Mouse (Mus musculus): Measurements from ENCODE around the gene Olfr1287. TPM values are rescaled to one million over a fixed set of nuclear protein-coding genes. Genes with fewer than 3 reads are reported as not detected.

The Olfr1287 gene
- not detected for polyA plus RNA-seq (2014; fragmentation: Illumina TruSeq; extraction: RNeasy Lipid Tissue Mini Kit (QIAGEN cat#74804); ENCODE audit: low read depth, low replicate concordance)

GRCm38 (mm10) chr2:111448842-111449241, at the start of gene Olfr1287:
Olfr1287 (plus strand) TSS chr2:111449142.

GRCm38 (mm10) chr2:111422931-111423330, 26.0 kb upstream of the Olfr1287 start, which contains the start of gene Olfr1286:
Olfr1286 (minus strand) TSS chr2:111423115.

GRCm38 (mm10) chr2:111473801-111474200, 24.9 kb downstream of the Olfr1287 start, which contains the start of gene Olfr1288:
Olfr1288 (plus strand) TSS chr2:111474101.

GRCm38 (mm10) chr2:111480519-111480918, 31.6 kb downstream of the Olfr1287 start, which contains the start of gene Olfr1289:
Olfr1289 (plus strand) TSS chr2:111480819.

GRCm38 (mm10) chr2:111493729-111494128, 44.8 kb downstream of the Olfr1287 start, which contains the start of gene Olfr1290:
Olfr1290 (minus strand) TSS chr2:111493829.

GRCm38 (mm10) chr2:111496880-111497279, 47.9 kb downstream of the Olfr1287 start, which contains the start of gene Olfr1291-ps1:
Olfr1291-ps1 (plus strand) TSS chr2:111497180.

Other genes starting within 250 kb of the Olfr1287 start
- not detected for gene 4930430A15Rik, start 219.5 kb upstream of the Olfr1287 start, polyA plus RNA-seq (2014; fragmentation: Illumina TruSeq; extraction: RNeasy Lipid Tissue Mini Kit (QIAGEN cat#74804); ENCODE audit: low read depth, low replicate concordance)
- gene Olfr1275, start 213.9 kb upstream of the Olfr1287 start, polyA plus RNA-seq (2014; fragmentation: Illumina TruSeq; extraction: RNeasy Lipid Tissue Mini Kit (QIAGEN cat#74804); ENCODE audit: low read depth, low replicate concordance) = not detected
- gene Olfr1276, start 194.6 kb upstream of the Olfr1287 start, polyA plus RNA-seq (2014; fragmentation: Illumina TruSeq; extraction: RNeasy Lipid Tissue Mini Kit (QIAGEN cat#74804); ENCODE audit: low read depth, low replicate concordance) = not detected
- gene Olfr1277, start 175.0 kb upstream of the Olfr1287 start, polyA plus RNA-seq (2014; fragmentation: Illumina TruSeq; extraction: RNeasy Lipid Tissue Mini Kit (QIAGEN cat#74804); ENCODE audit: low read depth, low replicate concordance) = not detected
- gene Olfr1278, start 159.0 kb upstream of the Olfr1287 start, polyA plus RNA-seq (2014; fragmentation: Illumina TruSeq; extraction: RNeasy Lipid Tissue Mini Kit (QIAGEN cat#74804); ENCODE audit: low read depth, low replicate concordance) = not detected
- not detected for gene Olfr1279, start 148.5 kb upstream of the Olfr1287 start, polyA plus RNA-seq (2014; fragmentation: Illumina TruSeq; extraction: RNeasy Lipid Tissue Mini Kit (QIAGEN cat#74804); ENCODE audit: low read depth, low replicate concordance)
- gene Olfr1280, start 135.1 kb upstream of the Olfr1287 start, polyA plus RNA-seq (2014; fragmentation: Illumina TruSeq; extraction: RNeasy Lipid Tissue Mini Kit (QIAGEN cat#74804); ENCODE audit: low read depth, low replicate concordance) = not detected
- gene Olfr1281, start 122.6 kb upstream of the Olfr1287 start, polyA plus RNA-seq (2014; fragmentation: Illumina TruSeq; extraction: RNeasy Lipid Tissue Mini Kit (QIAGEN cat#74804); ENCODE audit: low read depth, low replicate concordance) = not detected
- not detected for gene Olfr1282, start 113.1 kb upstream of the Olfr1287 start, polyA plus RNA-seq (2014; fragmentation: Illumina TruSeq; extraction: RNeasy Lipid Tissue Mini Kit (QIAGEN cat#74804); ENCODE audit: low read depth, low replicate concordance)
- gene Olfr1283, start 82.4 kb upstream of the Olfr1287 start, polyA plus RNA-seq (2014; fragmentation: Illumina TruSeq; extraction: RNeasy Lipid Tissue Mini Kit (QIAGEN cat#74804); ENCODE audit: low read depth, low replicate concordance) = not detected
- not detected for gene Olfr1284, start 73.6 kb upstream of the Olfr1287 start, polyA plus RNA-seq (2014; fragmentation: Illumina TruSeq; extraction: RNeasy Lipid Tissue Mini Kit (QIAGEN cat#74804); ENCODE audit: low read depth, low replicate concordance)
- not detected for gene Olfr1286, start 26.0 kb upstream of the Olfr1287 start, polyA plus RNA-seq (2014; fragmentation: Illumina TruSeq; extraction: RNeasy Lipid Tissue Mini Kit (QIAGEN cat#74804); ENCODE audit: low read depth, low replicate concordance)
- gene Olfr1288, start 25.0 kb downstream of the Olfr1287 start, polyA plus RNA-seq (2014; fragmentation: Illumina TruSeq; extraction: RNeasy Lipid Tissue Mini Kit (QIAGEN cat#74804); ENCODE audit: low read depth, low replicate concordance) = not detected
- gene Olfr1289, start 31.7 kb downstream of the Olfr1287 start, polyA plus RNA-seq (2014; fragmentation: Illumina TruSeq; extraction: RNeasy Lipid Tissue Mini Kit (QIAGEN cat#74804); ENCODE audit: low read depth, low replicate concordance) = not detected
- gene Olfr1290, start 44.7 kb downstream of the Olfr1287 start, polyA plus RNA-seq (2014; fragmentation: Illumina TruSeq; extraction: RNeasy Lipid Tissue Mini Kit (QIAGEN cat#74804); ENCODE audit: low read depth, low replicate concordance) = not detected
- gene Olfr1291-ps1, start 48.0 kb downstream of the Olfr1287 start, polyA plus RNA-seq (2014; fragmentation: Illumina TruSeq; extraction: RNeasy Lipid Tissue Mini Kit (QIAGEN cat#74804); ENCODE audit: low read depth, low replicate concordance) = not detected
- gene Olfr1293-ps, start 76.1 kb downstream of the Olfr1287 start, polyA plus RNA-seq (2014; fragmentation: Illumina TruSeq; extraction: RNeasy Lipid Tissue Mini Kit (QIAGEN cat#74804); ENCODE audit: low read depth, low replicate concordance) = not detected
- not detected for gene Olfr1294, start 91.1 kb downstream of the Olfr1287 start, polyA plus RNA-seq (2014; fragmentation: Illumina TruSeq; extraction: RNeasy Lipid Tissue Mini Kit (QIAGEN cat#74804); ENCODE audit: low read depth, low replicate concordance)
- gene Olfr1295, start 120.5 kb downstream of the Olfr1287 start, polyA plus RNA-seq (2014; fragmentation: Illumina TruSeq; extraction: RNeasy Lipid Tissue Mini Kit (QIAGEN cat#74804); ENCODE audit: low read depth, low replicate concordance) = not detected
- gene Olfr1297, start 177.4 kb downstream of the Olfr1287 start, polyA plus RNA-seq (2014; fragmentation: Illumina TruSeq; extraction: RNeasy Lipid Tissue Mini Kit (QIAGEN cat#74804); ENCODE audit: low read depth, low replicate concordance) = not detected
- not detected for gene Olfr1298, start 200.1 kb downstream of the Olfr1287 start, polyA plus RNA-seq (2014; fragmentation: Illumina TruSeq; extraction: RNeasy Lipid Tissue Mini Kit (QIAGEN cat#74804); ENCODE audit: low read depth, low replicate concordance)
- gene Olfr1299, start 212.3 kb downstream of the Olfr1287 start, polyA plus RNA-seq (2014; fragmentation: Illumina TruSeq; extraction: RNeasy Lipid Tissue Mini Kit (QIAGEN cat#74804); ENCODE audit: low read depth, low replicate concordance) = not detected